24 mouse cellular contexts compared by ENCODE assay signal in genomic region chr16:38119286-38119685, GRCm38 (mm10). TPM values are rescaled to one million over a fixed set of nuclear protein-coding genes. Genes with fewer than 3 reads are reported as not detected.
DNase-seq lines count a peak whose midpoint lies in the region; ATAC-seq and TF ChIP-seq lines count a peak whose summit lies in the region.
"Had no signal": no experiment of that assay in that cellular context is flagged by ENCODE, and none has a peak within 500 bp of the region (broad histone marks: within the 10 kb centered on the region; RNA-seq: fewer than 3 reads in every experiment).

No protein-coding gene starts in this region.

- WGBS in heart, adult 2 months: 89% methylated on average over 5 of the region's 5 CpGs
- 74% methylated on average over 5 of the region's 5 CpGs for WGBS in kidney, embryonic 15.5 days
- WGBS in midbrain, embryonic 14.5 days: 95% methylated on average over 5 of the region's 5 CpGs
- WGBS in forebrain, postnatal 0 days: 90% methylated on average over 5 of the region's 5 CpGs

- no peak for TF ChIP-seq EP300 in heart, adult 2 months (IDR thresholded peaks at IDR 0.05; ENCODE audit: insufficient read depth, low read depth, low read length)

- H3K9ac ChIP-seq in heart, adult 2 months (ENCODE audit: low read depth, low read length): no peak overlapping the region
- no peak overlapping the region for H3K9ac ChIP-seq in kidney, embryonic 15.5 days
- no peak overlapping the region for H3K9ac ChIP-seq in midbrain, embryonic 14.5 days (replicated peaks; ENCODE audit: low read length)
- H3K9ac ChIP-seq in forebrain, postnatal 0 days: no peak overlapping the region
- H3K9ac ChIP-seq: forebrain, embryonic 13.5 days; liver, embryonic 13.5 days; lung, embryonic 14.5 days; midbrain, embryonic 15.5 days; neural tube, embryonic 13.5 days; stomach, embryonic 15.5 days had no signal

- no peak overlapping the region for H3K4me3 ChIP-seq in heart, adult 2 months
- no peak overlapping the region for H3K4me3 ChIP-seq in kidney, embryonic 15.5 days (replicated peaks)
- no peak overlapping the region for H3K4me3 ChIP-seq in midbrain, embryonic 14.5 days (replicated peaks; ENCODE audit: low read depth, low read length)
- no peak overlapping the region for H3K4me3 ChIP-seq in forebrain, postnatal 0 days (ENCODE audit: low read depth, low read length)
- H3K4me3 ChIP-seq: forebrain, embryonic 13.5 days; gastrocnemius, adult 2 months; hindbrain, embryonic 10.5 days; liver, embryonic 13.5 days; megakaryocyte, embryonic 14.5 days; midbrain, embryonic 15.5 days; neural tube, embryonic 13.5 days; stomach, embryonic 15.5 days had no signal

- no peak for TF ChIP-seq POLR2A in heart, adult 2 months (IDR thresholded peaks at IDR 0.05; ENCODE audit: insufficient read depth, low read depth, low read length)

- H3K27ac ChIP-seq in heart, adult 2 months: no peak overlapping the region
- H3K27ac ChIP-seq in kidney, embryonic 15.5 days: peak overlapping the region; percentile 54; the same call in 1 of the 2 replicates
- H3K27ac ChIP-seq in midbrain, embryonic 14.5 days (replicated peaks; ENCODE audit: low read depth, low read length): no peak overlapping the region
- H3K27ac ChIP-seq in forebrain, postnatal 0 days (ENCODE audit: low read depth, low read length): no peak overlapping the region
- H3K27ac ChIP-seq: forebrain, embryonic 13.5 days; gastrocnemius, adult 2 months; hindbrain, embryonic 10.5 days; hindbrain, postnatal 0 days; liver, embryonic 13.5 days; midbrain, embryonic 15.5 days; neural tube, embryonic 13.5 days; stomach, embryonic 15.5 days had no signal

- no peaks in the 10 kb centered on the region for H3K27me3 ChIP-seq in heart, adult 2 months (ENCODE audit: control insufficient read depth, insufficient read depth, low read length)
- H3K27me3 ChIP-seq in kidney, embryonic 15.5 days: no peaks in the 10 kb centered on the region
- H3K27me3 ChIP-seq in midbrain, embryonic 14.5 days (ENCODE audit: control insufficient read depth, insufficient read depth, low read length): no peaks in the 10 kb centered on the region
- H3K27me3 ChIP-seq in forebrain, postnatal 0 days (ENCODE audit: insufficient read depth, low read length): no peaks in the 10 kb centered on the region
- H3K27me3 ChIP-seq: forebrain, embryonic 13.5 days; liver, embryonic 13.5 days; megakaryocyte, embryonic 14.5 days; midbrain, embryonic 15.5 days; neural tube, embryonic 13.5 days; stomach, embryonic 15.5 days had no signal

- no peaks in the 10 kb centered on the region for H3K9me3 ChIP-seq in kidney, embryonic 15.5 days (replicated peaks)
- H3K9me3 ChIP-seq in midbrain, embryonic 14.5 days (ENCODE audit: control insufficient read depth, low read length): no peaks in the 10 kb centered on the region
- no peaks in the 10 kb centered on the region for H3K9me3 ChIP-seq in forebrain, postnatal 0 days (ENCODE audit: low read length)
- H3K9me3 ChIP-seq: forebrain, embryonic 13.5 days; hindbrain, embryonic 10.5 days; liver, embryonic 13.5 days; megakaryocyte, embryonic 14.5 days; midbrain, embryonic 15.5 days; neural tube, embryonic 13.5 days; stomach, embryonic 15.5 days had no signal

- peaks cover 7% of the 10 kb centered on the region for H3K4me1 ChIP-seq in heart, adult 2 months (ENCODE audit: control insufficient read depth, insufficient read depth, low read length)
- H3K4me1 ChIP-seq in kidney, embryonic 15.5 days: peaks cover 21% of the 10 kb centered on the region
- peaks cover 4% of the 10 kb centered on the region; the same call in 1 of the 2 replicates for H3K4me1 ChIP-seq in midbrain, embryonic 14.5 days (ENCODE audit: control insufficient read depth, insufficient read depth, low read length)
- H3K4me1 ChIP-seq in forebrain, postnatal 0 days (ENCODE audit: insufficient read depth): no peaks in the 10 kb centered on the region

- DNase-seq in heart, adult 2 months: no peak
- DNase-seq in heart, adult 18-20 months: no peak
- DNase-seq in R1 (ENCODE audit: low read depth, low spot score): peak; percentile 59
- peak; percentile 62 to 69 for DNase-seq in kidney, postnatal 36 days
- no peak for DNase-seq in midbrain, embryonic 14.5 days
- DNase-seq in forebrain, postnatal 0 days: no peak
- no peak for DNase-seq in adrenal gland, adult 18-20 months (ENCODE audit: low spot score in 2 of 2)
- DNase-seq: adrenal gland, postnatal 25 days; cerebellum, adult 8-10 months; cerebellum, postnatal 36 days; gastrocnemius, adult 2 months; liver, embryonic 13.5 days; lung, embryonic 14.5 days had no signal

- 0 out of 2 replicates have a peak, but pooled peaks have one; percentile 8 for TF ChIP-seq CTCF in heart, adult 2 months (IDR thresholded peaks at IDR 0.05)
- TF ChIP-seq CTCF in forebrain, postnatal 0 days (IDR thresholded peaks at IDR 0.05; ENCODE audit: low read depth): no peak

- ATAC-seq in kidney, embryonic 15.5 days (replicated peaks; ENCODE audit: low FRiP score): peak; percentile 29; the same call in 1 of the 2 replicates
- ATAC-seq in midbrain, embryonic 14.5 days (ENCODE audit: low FRiP score, low TSS enrichment): no peak
- no peak for ATAC-seq in forebrain, postnatal 0 days
- ATAC-seq: activated CD4-positive, CD25-positive, alpha-beta regulatory T cell, adult 4 months; forebrain, embryonic 13.5 days; hindbrain, postnatal 0 days; intestine, embryonic 16.5 days; midbrain, embryonic 15.5 days had no signal

- peaks cover 10% of the 10 kb centered on the region for H3K79me2 ChIP-seq in heart, adult 2 months (replicated peaks; ENCODE audit: control insufficient read depth, insufficient read depth, low read length)

- intact Hi-C loops in heart, adult 2 months (cut with DNase I): no loop called here

- no peak overlapping the region for H3K4me2 ChIP-seq in kidney, embryonic 15.5 days
- no peak overlapping the region for H3K4me2 ChIP-seq in midbrain, embryonic 14.5 days (ENCODE audit: low read length)
- no peak overlapping the region for H3K4me2 ChIP-seq in forebrain, postnatal 0 days (ENCODE audit: low read depth)
- H3K4me2 ChIP-seq: forebrain, embryonic 13.5 days; heart, embryonic 11.5 days; liver, embryonic 13.5 days; lung, embryonic 14.5 days; midbrain, embryonic 15.5 days; neural tube, embryonic 13.5 days; stomach, embryonic 15.5 days had no signal

- H3K36me3 ChIP-seq in heart, adult 2 months (ENCODE audit: control insufficient read depth, insufficient read depth, low read length): peaks cover 17% of the 10 kb centered on the region
- H3K36me3 ChIP-seq in kidney, embryonic 15.5 days: peaks cover 3% of the 10 kb centered on the region; the same call in 1 of the 2 replicates
- peaks cover 3% of the 10 kb centered on the region; the same call in 1 of the 2 replicates for H3K36me3 ChIP-seq in midbrain, embryonic 14.5 days (ENCODE audit: control insufficient read depth, insufficient read depth, low read length)
- H3K36me3 ChIP-seq in forebrain, postnatal 0 days (ENCODE audit: insufficient read depth): peaks cover 5% of the 10 kb centered on the region; the same call in 1 of the 2 replicates
- H3K36me3 ChIP-seq: liver, embryonic 13.5 days; midbrain, embryonic 15.5 days; stomach, embryonic 15.5 days had no signal

RNA-seq across cellular contexts. Expression of gene Gsk3b, which starts 30.5 kb away (rescaled TPM):
- 10 to 100 TPM; 48.8 to 58.3 TPM for total RNA-seq in heart, adult 2 months (2021)
- 9.9 and 21.6 TPM in 2 replicates for polyA plus RNA-seq in heart, adult 2 months (2012; rRNA removed)
- 10 to 100 TPM; 49.9 to 53.8 TPM for total RNA-seq in heart, adult 18-20 months (2021)
- polyA plus RNA-seq in kidney, embryonic 15.5 days (2015; fragmentation: Nextera tagmentation; extraction: Ambion mirVana): 58.4 and 60.0 TPM in 2 replicates
- polyA plus RNA-seq in midbrain, embryonic 14.5 days (2014; fragmentation: Nextera tagmentation; extraction: Ambion mirVana): 197 and 216 TPM in 2 replicates
- 97.8 and 132 TPM in 2 replicates for total RNA-seq in forebrain, postnatal 0 days (2014; rRNA removed)
- polyA plus RNA-seq in forebrain, postnatal 0 days (2015; fragmentation: Nextera tagmentation; extraction: Ambion mirVana): 86.1 and 141 TPM in 2 replicates
- total RNA-seq in adrenal gland, adult 18-20 months (2021): 10 to 100 TPM; 57.1 to 70.4 TPM

Comparison
In these comparisons a context has a peak if more than half of its experiments do, and no peak if none do; other contexts are left out.
1. DNase-seq: peak in R1 (single experiment) and kidney, postnatal 36 days (2 of 2); none in heart, adult 2 months (0 of 2), heart, adult 18-20 months (0 of 2), midbrain, embryonic 14.5 days (single experiment), forebrain, postnatal 0 days (single experiment) and adrenal gland, adult 18-20 months (0 of 2).